Mouse (Mus musculus): ENCODE results near the gene Mnt.

The Mnt gene

GRCm38 (mm10) chr11:74830256-74831161 is at the start of gene Mnt:
Mnt (plus strand) TSS chr11:74830920.
- TF ChIP-seq GATA4 (IDR thresholded peaks at IDR 0.05; ENCODE audit: insufficient replicate concordance, low read length), result no peak

- TF ChIP-seq GATA4 (IDR thresholded peaks at IDR 0.05; ENCODE audit: insufficient replicate concordance, low read length), result no peak
Observed at GRCm38 (mm10) chr11:74792874-74793273, 37.8 kb upstream of the Mnt start.

DNA sequence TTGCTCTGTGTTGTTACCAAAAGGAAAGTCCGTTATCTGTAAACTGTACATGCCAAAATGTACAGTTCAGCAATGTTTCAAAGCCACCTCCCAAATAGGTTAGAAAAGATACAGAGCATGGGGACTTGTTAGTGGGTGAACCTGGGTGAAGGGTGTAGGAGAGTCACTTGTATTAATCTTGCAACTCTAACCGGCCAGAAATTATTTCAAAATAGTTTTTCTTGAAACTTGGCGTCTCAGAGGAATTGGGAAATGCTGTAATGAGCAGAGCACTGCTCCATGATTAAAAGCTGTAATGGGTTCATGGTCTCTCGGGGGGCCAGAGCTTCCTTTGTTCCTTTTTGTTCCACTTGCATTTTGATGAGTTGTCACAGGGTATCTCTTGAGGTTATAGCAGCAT is 30.1 kb upstream of the Mnt start:
- no peak for TF ChIP-seq GATA4 (IDR thresholded peaks at IDR 0.05; ENCODE audit: insufficient replicate concordance, low read length)

GRCm38 (mm10) chr11:74804081-74804627 is 26.6 kb upstream of the Mnt start:
- TF ChIP-seq GATA4 (IDR thresholded peaks at IDR 0.05; ENCODE audit: insufficient replicate concordance, low read length), result no peak

DNA sequence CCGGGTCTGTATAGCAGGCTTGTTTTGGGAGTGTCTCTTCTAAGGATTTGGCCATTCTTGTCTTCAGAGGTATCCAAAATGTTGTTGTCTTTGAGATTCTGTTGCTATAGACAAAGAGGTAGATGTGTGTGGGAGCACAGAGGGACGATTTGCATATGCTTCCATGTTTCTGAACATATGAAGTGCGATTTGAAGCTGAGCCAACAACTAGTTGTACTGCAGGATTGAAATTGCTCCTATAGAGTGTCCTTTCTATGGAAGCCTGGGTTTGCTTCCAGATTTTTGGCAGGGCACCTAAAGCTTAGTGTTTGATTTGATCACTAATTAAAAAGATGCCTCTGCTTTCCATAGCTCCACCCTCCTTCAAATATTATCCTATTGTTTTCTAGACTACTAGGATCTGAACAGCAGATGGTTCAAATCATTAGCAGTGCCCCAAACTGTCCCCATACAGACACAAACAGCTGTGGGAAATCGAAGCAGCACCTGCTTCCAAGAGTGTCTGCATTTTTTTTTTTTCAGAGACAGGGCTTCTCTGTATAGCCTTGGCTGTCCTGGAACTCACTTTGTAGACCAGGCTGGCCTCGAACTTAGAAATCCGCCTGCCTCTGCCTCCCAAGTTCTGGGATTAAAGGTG is 23.4 kb upstream of the Mnt start:
- no peak for TF ChIP-seq GATA4 (IDR thresholded peaks at IDR 0.05; ENCODE audit: insufficient replicate concordance, low read length)

- no peak for TF ChIP-seq GATA4 (IDR thresholded peaks at IDR 0.05; ENCODE audit: insufficient replicate concordance, low read length)
Observed at GRCm38 (mm10) chr11:74808251-74808853, 22.4 kb upstream of the Mnt start.

DNA sequence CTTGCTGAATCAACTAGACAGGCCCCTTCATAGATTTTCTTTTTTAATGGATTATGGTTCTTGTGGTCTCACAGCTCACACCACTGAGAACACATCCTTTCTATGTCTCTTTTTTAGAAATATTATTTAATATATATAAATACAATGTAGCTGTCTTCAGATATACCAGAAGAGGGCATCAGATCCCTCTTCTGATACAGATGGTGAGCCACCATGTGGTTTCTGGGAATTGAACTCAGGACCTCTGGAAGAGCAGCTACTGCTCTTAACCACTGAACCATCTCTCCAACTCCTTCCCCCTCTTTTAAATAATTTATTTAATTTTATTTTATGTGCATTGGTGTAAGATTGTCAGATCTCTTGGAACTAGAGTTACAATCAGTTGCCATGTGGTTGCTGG is 20.6 kb upstream of the Mnt start:
- no peak for TF ChIP-seq GATA4 (IDR thresholded peaks at IDR 0.05; ENCODE audit: insufficient replicate concordance, low read length)

- TF ChIP-seq GATA4 (IDR thresholded peaks at IDR 0.05; ENCODE audit: insufficient replicate concordance, low read length), result no peak
Observed at GRCm38 (mm10) chr11:74811538-74811937, 19.2 kb upstream of the Mnt start.

DNA sequence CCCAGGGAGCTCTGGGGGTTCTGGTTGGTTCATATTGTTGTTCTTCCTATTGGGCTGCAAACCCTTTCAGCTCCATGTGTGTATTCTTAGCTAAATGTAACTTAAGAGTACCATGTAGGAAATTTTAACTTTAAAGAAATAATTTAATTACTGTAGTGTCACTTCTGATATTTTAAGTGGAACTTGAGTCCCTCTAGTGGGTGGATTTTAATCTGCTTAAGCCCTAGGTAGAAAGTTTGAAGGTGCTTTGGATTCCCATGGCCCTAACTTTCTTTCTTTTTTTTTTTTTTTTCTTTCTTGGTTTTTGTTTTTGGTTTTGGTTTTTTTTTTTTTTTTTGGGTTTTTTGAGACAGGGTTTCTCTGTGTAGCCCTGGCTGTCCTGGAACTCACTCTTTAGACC is 14.9 kb upstream of the Mnt start:
- no peak for TF ChIP-seq GATA4 (IDR thresholded peaks at IDR 0.05; ENCODE audit: insufficient replicate concordance, low read length)

DNA sequence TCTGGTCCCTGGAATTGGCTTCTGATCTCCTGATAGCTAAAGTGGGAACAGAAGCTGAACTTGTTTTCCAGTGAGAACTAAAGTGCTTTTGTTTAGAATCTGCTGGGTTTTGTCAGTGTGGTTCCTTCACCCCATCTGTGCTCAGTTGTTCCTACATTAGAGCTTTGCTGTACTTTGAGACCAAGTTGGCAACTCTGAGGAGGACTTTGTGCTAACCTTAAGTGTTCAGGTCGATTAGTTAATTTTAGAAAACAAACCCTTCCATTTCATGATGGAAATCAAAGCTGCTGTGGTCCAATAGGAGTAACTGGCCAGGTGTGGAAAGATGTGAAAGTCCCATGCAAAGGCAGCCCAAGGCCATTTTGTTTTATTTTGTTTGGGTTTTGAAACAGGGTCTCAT is 9.8 kb upstream of the Mnt start:
- no peak for TF ChIP-seq GATA4 (IDR thresholded peaks at IDR 0.05; ENCODE audit: insufficient replicate concordance, low read length)

DNA sequence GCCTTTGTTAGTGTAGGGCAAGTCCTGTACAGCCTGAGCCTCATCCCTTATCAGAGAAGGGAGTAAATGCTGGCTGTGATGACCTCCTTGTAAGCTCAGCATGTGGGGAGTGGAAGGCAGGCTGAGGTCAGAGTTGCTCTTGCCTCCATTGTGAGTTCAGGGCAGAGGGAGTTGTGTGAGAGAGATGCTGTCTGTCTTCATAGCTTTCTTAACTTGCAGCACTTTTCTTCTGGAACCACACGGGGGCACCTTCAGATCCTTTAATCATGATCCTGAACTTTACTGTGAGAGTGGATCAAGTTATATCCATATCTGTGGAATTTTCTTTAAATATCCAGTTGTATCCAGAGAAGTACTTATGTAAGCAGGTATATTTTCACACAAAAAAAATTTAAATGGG is 9.3 kb upstream of the Mnt start:
- TF ChIP-seq GATA4 (IDR thresholded peaks at IDR 0.05; ENCODE audit: insufficient replicate concordance, low read length), result no peak

GRCm38 (mm10) chr11:74822746-74823440 is 7.8 kb upstream of the Mnt start:
- no peak for TF ChIP-seq GATA4 (IDR thresholded peaks at IDR 0.05; ENCODE audit: insufficient replicate concordance, low read length)

DNA sequence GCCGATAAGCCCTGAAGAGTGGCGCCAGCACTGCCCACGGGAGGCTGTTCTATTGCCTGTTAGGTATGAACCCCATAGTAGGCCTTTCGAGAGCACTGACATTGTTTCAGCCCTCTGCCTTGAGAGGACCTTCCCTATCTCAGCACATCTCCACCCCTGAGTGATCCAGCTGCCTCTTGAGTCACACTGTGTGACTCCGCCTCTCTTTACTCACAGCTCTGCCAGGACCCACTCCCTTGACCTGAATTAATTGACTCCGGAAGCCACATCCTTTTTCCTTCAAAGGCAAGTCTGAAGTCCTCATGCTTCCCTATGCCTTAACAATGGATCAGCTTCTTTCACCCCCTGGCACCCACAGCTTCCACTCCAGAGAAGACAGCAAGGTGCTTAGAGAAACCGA is 4.6 kb upstream of the Mnt start:
- TF ChIP-seq GATA4 (IDR thresholded peaks at IDR 0.05; ENCODE audit: insufficient replicate concordance, low read length), result no peak; the same call in 1 of the 2 replicates

GRCm38 (mm10) chr11:74826702-74827101 is 4.0 kb upstream of the Mnt start:
- no peak for TF ChIP-seq GATA4 (IDR thresholded peaks at IDR 0.05; ENCODE audit: insufficient replicate concordance, low read length)

DNA sequence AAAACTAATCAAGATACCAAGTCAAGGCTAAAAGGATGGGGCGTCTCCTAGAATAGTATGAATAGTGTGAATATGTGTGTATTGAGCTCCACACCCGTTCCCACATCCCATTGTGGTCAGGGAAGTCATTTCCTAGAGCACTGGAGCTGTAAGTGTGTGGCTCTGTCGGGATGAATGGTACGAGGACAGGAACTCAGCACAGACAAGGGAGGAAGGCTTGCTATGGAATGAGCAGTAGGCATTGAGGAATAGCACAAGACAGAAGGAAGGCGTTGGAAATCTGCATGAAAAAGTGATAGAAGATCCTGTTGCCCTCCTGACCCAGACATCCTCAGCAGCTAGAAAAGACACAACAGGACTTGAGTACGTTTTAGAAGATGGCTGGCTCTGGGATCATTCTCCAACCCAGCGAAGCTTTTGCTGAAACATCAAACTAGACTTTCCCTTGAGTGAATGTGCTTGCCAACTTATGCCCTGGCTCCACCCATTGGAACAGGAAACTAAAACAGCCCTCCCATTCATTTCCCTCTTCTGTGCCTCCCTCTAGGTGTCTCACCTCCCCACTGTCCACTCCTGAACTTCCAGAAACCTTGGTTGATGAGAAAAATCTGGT is 2.8 kb upstream of the Mnt start:
- no peak for TF ChIP-seq GATA4 (IDR thresholded peaks at IDR 0.05; ENCODE audit: insufficient replicate concordance, low read length)
